Mouse (Mus musculus) gastrocnemius, adult 2 months (tissue): ENCODE results near the gene Cd207. TPM values are rescaled to one million over a fixed set of nuclear protein-coding genes. Genes with fewer than 3 reads are reported as not detected.
"Not testable (repeated sequence)": the region's sequence is repeated elsewhere in the genome, so short reads cannot be mapped to it uniquely, and the experiment has no call there.

ENCODE experiments used
- DNase-seq: peaks from one replicate; pipeline ENCODE4 v3.0.0; 2022
- H3K27ac ChIP-seq: fragments of 200-600 bp; 2 replicates; pipeline ENCODE4 v1.8.1; 2022; ENCODE audit warnings: mild to moderate bottlenecking
- H3K4me3 ChIP-seq: fragments of 200-600 bp; 2 replicates; pipeline ENCODE4 v1.8.1; 2022; ENCODE audit warnings: mild to moderate bottlenecking, moderate library complexity
- CTCF ChIP-seq: fragments of 200-600 bp; IDR thresholded peaks from 2 replicates; pipeline ENCODE4 v1.8.1; 2022; ENCODE audit warnings: antibody characterized with exemption, mild to moderate bottlenecking, moderate library complexity
- intact Hi-C: fragments of 180-260 bp; cut with DNase I; formaldehyde crosslinking; loops from one replicate; pipeline ENCODE4 v1.15.1; 2025
- total RNA-seq, 2 experiments: library from RNA; stranded (reverse); gene quantifications; 2 replicates each; pipeline ENCODE4 v1.2.3; 2021

Gene Cd207
- total RNA-seq, 2 experiments from 2014 or later: not detected

DNA sequence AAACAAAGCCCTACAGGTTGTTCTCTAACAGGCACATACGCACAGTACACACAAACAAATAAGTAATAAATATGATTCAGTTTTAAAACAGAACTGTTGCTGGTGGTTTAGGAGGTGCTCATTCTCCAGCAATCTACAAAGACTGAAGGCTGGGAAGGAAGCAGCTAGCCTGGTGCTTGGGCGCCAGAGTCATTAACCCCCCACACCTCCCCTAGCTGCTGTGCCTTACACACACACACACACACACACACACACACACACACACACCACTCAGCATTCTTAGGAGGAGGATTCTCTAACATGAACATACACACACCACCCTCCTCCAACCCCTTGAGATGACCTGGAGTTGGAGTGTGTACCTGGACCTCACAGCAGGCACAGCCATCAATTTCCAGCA, 13.3 kb upstream of the Cd207 start:
- Histone ChIP-seq H3K27ac (no peak overlapping the region), H3K4me3 (no peak overlapping the region)
- TF ChIP-seq CTCF: no peak
- intact Hi-C loops: no loop called here
- no peak for DNase-seq

DNA sequence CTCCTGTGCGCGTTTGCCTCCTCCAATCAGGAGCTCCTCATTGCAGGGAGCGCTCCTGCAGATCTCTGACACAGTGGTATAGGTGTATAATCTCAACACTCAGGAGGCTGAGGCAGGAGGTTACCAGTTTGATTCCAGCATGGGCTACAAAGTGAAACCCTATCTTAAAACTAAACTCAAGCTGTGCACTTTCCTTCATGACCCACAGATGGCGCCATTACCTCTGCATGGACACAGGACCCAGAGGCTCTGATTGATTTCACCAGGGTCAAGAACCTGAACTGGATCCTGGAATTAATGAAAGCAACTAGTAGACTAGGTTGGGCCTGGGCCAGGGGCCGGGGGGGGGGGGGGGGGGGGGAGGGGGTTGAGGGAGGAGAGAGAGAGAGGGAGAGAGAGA, 12.6 kb upstream of the Cd207 start:
- DNase-seq: peak; percentile 38
- H3K4me3 ChIP-seq: no peak overlapping the region
- no peak overlapping the region for H3K27ac ChIP-seq
- intact Hi-C loops: no loop called here
- peak; percentile 83 for TF ChIP-seq CTCF

DNA sequence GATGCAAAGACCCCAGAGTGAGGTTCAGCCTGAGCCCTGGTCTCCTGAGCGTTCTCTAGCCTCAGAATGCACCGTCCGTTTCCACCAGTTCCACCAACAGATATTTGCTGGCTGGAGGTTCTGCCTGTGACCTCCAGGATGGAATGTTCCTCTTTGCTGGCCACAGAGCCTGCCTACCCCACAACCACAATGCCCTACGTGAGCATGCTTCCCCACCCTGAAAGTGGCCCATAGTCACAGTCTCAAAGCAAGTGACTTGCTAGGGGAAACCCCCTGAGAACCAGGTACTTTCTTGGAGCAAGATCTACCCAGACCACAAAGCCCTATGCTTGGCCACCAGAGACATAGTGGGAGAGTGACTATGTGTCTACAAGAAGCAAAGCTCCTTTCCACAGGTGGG, 11.7 kb upstream of the Cd207 start:
- TF ChIP-seq CTCF: no peak

DNA sequence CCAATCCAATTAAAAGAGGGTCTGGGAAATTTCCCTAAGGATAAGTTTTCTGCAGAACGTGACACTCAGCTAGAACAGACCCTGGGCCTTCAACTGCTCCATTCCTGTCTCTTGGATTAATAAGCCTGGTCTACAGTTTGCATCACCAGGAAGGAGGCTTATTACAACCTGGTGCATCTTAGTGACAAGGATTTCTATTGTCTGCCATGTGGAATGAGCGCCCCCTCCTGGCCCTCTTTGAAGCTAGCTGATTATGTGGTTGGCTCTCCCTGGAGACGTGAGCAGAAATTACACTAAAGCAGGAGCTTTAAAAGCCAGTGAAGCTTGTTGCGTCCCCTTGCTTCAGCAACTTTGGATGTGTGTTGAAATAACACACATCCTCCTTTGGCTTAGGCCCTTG, 4.3 kb downstream of the Cd207 start:
- intact Hi-C loops: loop anchor here (1.0 kb wide), 1 partner anchor 90 kb away; no protein-coding TSS in a partner anchor
- H3K27ac ChIP-seq: no peak overlapping the region
- TF ChIP-seq CTCF: peak; percentile 74
- DNase-seq: peak; percentile 68
- no peak overlapping the region for H3K4me3 ChIP-seq

More for the DNA sequence above, 11.7 kb upstream of the Cd207 start:
- intact Hi-C loops: no loop called here
- H3K27ac ChIP-seq: no peak overlapping the region
- no peak overlapping the region for H3K4me3 ChIP-seq
- DNase-seq: no peak

DNA sequence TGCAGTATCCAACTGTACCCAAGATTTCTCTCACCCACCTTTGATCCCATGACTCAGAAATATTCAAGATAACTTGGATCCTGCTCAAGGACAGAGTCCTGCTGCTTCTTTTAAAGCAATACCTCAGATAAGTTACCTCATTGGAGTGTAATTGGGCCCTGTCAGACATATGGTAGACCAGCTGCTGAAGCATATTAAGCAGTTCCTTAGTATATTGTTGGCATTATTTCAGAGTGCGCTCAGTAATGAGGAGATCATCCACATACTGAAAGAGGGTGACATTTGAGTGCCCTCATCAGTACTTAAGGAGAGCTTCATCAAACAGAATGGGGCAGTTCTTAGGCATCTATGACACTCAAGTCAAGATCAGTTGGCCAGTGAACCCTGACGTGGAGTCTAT, 12.6 kb downstream of the Cd207 start:
- DNase-seq: no peak
- no peak overlapping the region for H3K27ac ChIP-seq
- TF ChIP-seq CTCF: no peak
- H3K4me3 ChIP-seq: no peak overlapping the region
- intact Hi-C loops: no loop called here

DNA sequence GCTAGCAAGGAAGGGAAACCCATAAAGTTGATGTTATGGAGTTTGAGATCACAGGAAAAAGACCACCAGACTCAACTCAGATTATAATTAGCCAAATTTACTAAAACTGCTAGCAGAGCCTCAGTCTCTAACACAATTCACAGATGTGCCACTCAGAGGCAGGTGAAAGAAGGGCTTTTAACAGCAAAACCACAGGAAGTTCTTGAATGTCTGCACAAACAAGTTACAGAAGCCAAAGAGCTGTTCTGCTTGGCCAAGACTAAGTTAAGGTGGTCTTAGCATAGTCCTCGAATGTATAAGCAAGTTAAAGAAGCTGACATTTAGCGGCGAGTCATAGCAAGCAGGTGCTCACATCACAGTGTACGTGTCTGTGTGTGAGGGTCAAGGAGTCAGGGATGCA, 16.8 kb downstream of the Cd207 start:
- no peak for TF ChIP-seq CTCF
- intact Hi-C loops: no loop called here
- DNase-seq: no peak
- Histone ChIP-seq H3K4me3 (no peak overlapping the region), H3K27ac (no peak overlapping the region)

DNA sequence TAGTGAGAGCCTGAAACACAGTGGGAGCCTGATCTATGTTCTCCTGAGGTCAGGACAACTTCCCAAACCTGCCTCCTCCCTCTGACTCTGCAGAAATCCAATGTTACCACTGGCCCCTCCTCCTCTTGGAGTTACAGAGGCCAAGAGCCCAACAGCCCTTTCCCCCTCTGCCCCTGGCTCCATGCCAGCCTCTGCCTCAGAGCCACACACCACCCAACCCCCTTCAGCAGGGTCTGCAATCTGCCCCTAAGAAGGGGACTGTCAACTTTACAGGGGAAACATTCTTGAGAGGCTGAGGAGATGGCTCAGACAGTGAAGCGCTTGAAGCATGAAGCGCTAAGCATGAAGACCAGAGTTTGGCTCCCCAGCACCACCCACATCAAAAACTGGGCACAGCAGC, 21.6 kb downstream of the Cd207 start, which contains the start of gene Clec4f:
TSS of gene Clec4f (minus strand) at position 101 of the 400 bp plus-strand sequence.
- intact Hi-C loops: no loop called here
- DNase-seq: no peak
- H3K27ac ChIP-seq: no peak within 1 kb of the TSS
- TF ChIP-seq CTCF: no peak
- H3K4me3 ChIP-seq: no peak within 1 kb of the TSS

DNA sequence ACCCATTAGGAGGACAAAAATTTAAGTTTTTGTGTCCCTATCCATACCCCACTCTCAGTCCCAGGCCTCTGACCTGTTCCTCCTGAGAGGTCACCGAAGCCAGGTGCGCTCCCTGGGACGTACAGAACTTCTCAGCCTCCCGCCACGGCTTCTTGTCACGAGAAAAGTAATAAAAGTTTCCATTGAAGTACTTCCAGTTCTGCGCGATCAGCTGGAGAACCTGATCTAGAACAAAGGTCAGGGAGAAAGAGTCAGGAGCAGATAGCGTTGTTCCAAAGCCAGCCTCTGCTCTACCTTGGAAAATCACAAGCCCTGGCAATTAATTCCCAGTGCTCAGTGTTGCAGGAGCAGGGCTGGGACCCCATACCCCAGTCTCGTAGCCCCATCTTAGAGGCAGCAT, 30.9 kb downstream of the Cd207 start:
- no peak overlapping the region for H3K27ac ChIP-seq
- no peak overlapping the region for H3K4me3 ChIP-seq
- no peak for DNase-seq
- intact Hi-C loops: no loop called here
- no peak for TF ChIP-seq CTCF

DNA sequence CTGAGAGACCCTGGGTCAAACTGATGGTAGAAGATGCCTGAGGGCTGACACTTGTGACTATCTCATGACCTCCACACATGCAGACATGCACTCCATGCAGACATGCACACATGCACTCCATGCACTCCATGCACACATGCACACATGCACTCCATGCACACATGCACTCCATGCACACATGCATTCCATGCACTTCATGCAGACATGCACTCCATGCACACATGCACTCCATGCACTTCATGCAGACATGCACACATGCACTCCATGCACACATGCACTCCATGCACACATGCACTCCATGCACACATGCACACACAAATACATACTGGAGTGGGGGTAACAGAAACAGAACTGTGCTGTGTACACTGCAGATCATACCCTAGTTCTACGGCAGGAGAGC, 42.3 kb downstream of the Cd207 start:
- intact Hi-C loops: no loop called here
- no peak for TF ChIP-seq CTCF
- Histone ChIP-seq H3K4me3 (no peak overlapping the region), H3K27ac (no peak overlapping the region)
- DNase-seq: no peak

DNA sequence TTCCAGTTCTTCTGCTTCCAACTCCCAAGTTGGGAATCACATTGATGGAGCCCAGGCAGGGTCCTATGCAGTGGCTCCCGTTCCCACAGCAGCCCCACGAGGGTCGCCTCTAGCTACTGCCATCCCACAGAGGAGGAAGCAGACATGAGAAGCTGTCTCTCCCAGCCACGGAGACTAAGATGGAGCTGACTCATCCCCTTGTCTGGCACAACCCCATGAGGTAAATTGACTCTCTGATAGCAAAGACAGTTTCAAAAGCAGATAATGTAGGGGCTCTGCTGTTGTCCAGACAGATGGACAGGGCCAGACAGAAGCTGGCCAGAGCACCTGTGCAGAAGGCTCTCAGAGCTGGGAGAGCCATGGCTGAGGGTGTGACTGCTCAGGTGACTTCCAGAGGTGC, 43.0 kb downstream of the Cd207 start:
- H3K4me3 ChIP-seq, H3K27ac ChIP-seq, DNase-seq, intact Hi-C loops: not testable (repeated sequence)

DNA sequence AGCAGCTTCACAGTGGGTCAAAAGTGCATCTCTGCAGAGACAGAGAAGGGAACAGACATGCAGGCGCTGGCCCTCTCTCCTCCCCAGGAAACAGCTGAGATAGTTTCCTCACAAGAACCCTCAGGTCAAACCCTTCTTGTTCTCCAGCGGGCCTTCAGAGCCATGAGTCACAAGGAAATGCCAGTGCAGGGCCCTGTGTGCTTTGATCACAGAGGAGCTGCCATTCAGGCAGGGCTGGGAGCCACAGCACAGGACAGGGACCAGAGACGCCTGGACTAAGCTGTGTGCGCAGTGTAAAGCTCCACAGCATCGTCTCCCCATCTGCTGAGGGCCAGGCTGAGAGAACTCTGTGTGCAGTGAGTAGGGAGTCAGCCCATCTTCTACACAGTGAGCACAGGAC, 43.6 kb downstream of the Cd207 start:
- H3K27ac ChIP-seq, H3K4me3 ChIP-seq, intact Hi-C loops, DNase-seq: not testable (repeated sequence)

DNA sequence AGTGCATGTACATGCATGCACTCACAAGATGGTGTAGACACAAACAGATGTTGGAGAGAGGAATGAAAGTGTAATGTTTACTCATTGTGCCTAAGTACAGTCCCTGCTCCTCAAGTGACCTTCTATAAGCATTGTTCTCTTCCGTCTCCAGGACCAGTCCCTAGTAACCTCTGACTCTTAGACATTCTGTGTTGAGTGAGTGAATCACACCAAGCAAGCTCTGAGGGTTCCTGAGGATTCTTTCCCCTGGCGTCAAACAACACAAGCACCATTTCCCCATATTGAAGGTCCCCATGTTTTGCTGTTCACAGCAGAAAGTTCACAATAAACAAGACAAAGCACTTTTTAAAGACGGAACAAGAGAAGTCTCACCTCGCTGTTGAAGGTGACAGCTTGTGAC, 45.8 kb downstream of the Cd207 start:
- Histone ChIP-seq H3K4me3 (no peak overlapping the region), H3K27ac (no peak overlapping the region)
- intact Hi-C loops: no loop called here
- no peak for DNase-seq
- no peak for TF ChIP-seq CTCF

DNA sequence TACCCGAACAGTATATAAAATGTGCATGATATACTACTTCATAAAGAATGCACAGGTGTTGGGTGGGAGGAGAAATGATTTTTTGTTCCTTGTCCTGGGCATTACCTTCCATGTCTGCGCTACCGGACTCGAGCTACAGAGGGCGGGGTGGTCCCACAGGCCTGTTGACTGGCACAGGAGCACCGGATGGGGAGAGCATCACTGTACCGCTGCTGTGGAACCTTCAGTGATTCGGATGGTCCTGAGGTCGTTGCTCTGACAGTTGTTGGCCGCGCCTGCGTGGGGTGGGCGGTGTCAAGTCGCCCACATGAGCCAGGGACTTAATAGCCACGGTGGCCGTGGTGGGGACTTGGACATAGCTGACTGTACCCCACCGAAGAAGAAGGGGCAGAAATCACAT, 50.9 kb downstream of the Cd207 start:
- no peak for TF ChIP-seq CTCF
- H3K4me3 ChIP-seq: no peak overlapping the region
- intact Hi-C loops: no loop called here

More for the DNA sequence above, 50.9 kb downstream of the Cd207 start:
- no peak for DNase-seq
- no peak overlapping the region for H3K27ac ChIP-seq

Other genes with a start within 250 kb of the Cd207 start
- gene Tet3, start 218.8 kb downstream of the Cd207 start, total RNA-seq: 10 to 100 TPM; 16.4 to 18.0 TPM
- gene Dguok, start 170.9 kb downstream of the Cd207 start, total RNA-seq: 10 to 100 TPM; 17.8 to 20.6 TPM
- under 1 TPM; 0.31 to 0.47 TPM for gene Actg2, start 141.6 kb downstream of the Cd207 start, total RNA-seq
- gene Stambp, start 105.1 kb downstream of the Cd207 start, total RNA-seq: 1 to 10 TPM; 5.2 to 7.4 TPM
- gene Clec4f, start 21.7 kb downstream of the Cd207 start, total RNA-seq: not detected
- not detected for gene Vax2, start 33.4 kb upstream of the Cd207 start, total RNA-seq
- gene Atp6v1b1, start 65.1 kb upstream of the Cd207 start, total RNA-seq: not detected
- gene Ankrd53, start 84.8 kb upstream of the Cd207 start, total RNA-seq: not detected
- 10 to 100 TPM; 42.0 to 47.9 TPM for gene Tex261, start 98.0 kb upstream of the Cd207 start, total RNA-seq
- gene Nagk, start 117.1 kb upstream of the Cd207 start, total RNA-seq: 1 to 10 TPM; 5.3 to 5.5 TPM
- gene Paip2b, start 153.9 kb upstream of the Cd207 start, total RNA-seq: 100 to 1,000 TPM in 1 of 2 experiments, 10 to 100 TPM in 1; 89.1 to 102 TPM
- gene Zfp638, start 189.3 kb upstream of the Cd207 start, total RNA-seq: 10 to 100 TPM; 50.4 to 52.1 TPM